Mouse (Mus musculus) C2C12 (cell line): ENCODE results near the gene Gm20388.

Experiments
- CTCF ChIP-seq: IDR thresholded peaks from one replicate; pipeline ENCODE4 v1.5.1; 2011; ENCODE audit not compliant: control insufficient read depth, insufficient read depth, insufficient read length
- MAX ChIP-seq: IDR thresholded peaks from one replicate; pipeline ENCODE4 v1.6.1; 2011; ENCODE audit warnings: mild to moderate bottlenecking, control low read depth
- USF1 ChIP-seq: IDR thresholded peaks from one replicate; pipeline ENCODE4 v1.6.1; 2011; ENCODE audit warnings: low read depth, mild to moderate bottlenecking, control low read depth, moderate library complexity

GRCm38 (mm10) chr8:120250750-120251410 lies 340.2 kb downstream of the Gm20388 start:
- no peak for TF ChIP-seq CTCF
- TF ChIP-seq MAX, result no peak
- TF ChIP-seq USF1, result no peak
